Mouse (Mus musculus) left cerebral cortex, postnatal 10 days (tissue): ENCODE data around the gene Gm11492. TPM values are rescaled to one million over a fixed set of nuclear protein-coding genes. Genes with fewer than 3 reads are reported as not detected.

Source experiments
- total RNA-seq, 2 experiments: library from RNA; stranded (reverse); gene quantifications; 2 replicates each; pipeline ENCODE4 v1.2.3; 2021

The Gm11492 gene
- total RNA-seq, 2 experiments from 2014 or later, result not detected

Other genes with a start within 250 kb of the Gm11492 start
- 100 to 1,000 TPM; 173 to 181 TPM for gene Ppm1e, start 207.6 kb upstream of the Gm11492 start, total RNA-seq
- 1 to 10 TPM; 3.4 to 4.8 TPM for gene Rad51c, start 161.7 kb upstream of the Gm11492 start, total RNA-seq
- gene Tex14, start 161.6 kb upstream of the Gm11492 start, total RNA-seq, result under 1 TPM; 0.36 to 0.56 TPM
- 10 to 100 TPM; 55.2 to 58.6 TPM for gene Sept4, start 2.2 kb downstream of the Gm11492 start, total RNA-seq
- gene Mtmr4, start 25.5 kb downstream of the Gm11492 start, total RNA-seq, result 10 to 100 TPM; 82.6 to 90.3 TPM
- under 1 TPM; 0.24 to 0.56 TPM for gene Hsf5, start 50.5 kb downstream of the Gm11492 start, total RNA-seq
- gene Rnf43, start 96.1 kb downstream of the Gm11492 start, total RNA-seq, result 1 to 10 TPM; 2.3 to 3.2 TPM
- 10 to 100 TPM; 48.5 to 57.1 TPM for gene Supt4a, start 170.9 kb downstream of the Gm11492 start, total RNA-seq
- gene Tspoap1, start 193.9 kb downstream of the Gm11492 start, total RNA-seq, result 100 to 1,000 TPM; 148 to 150 TPM
- not detected for gene Mpo, start 226.9 kb downstream of the Gm11492 start, total RNA-seq